Mouse (Mus musculus) stomach, postnatal 0 days (tissue): ENCODE data around the gene Ubxn1. TPM values are rescaled to one million over a fixed set of nuclear protein-coding genes. Genes with fewer than 3 reads are reported as not detected.
"Not testable (repeated sequence)": the region's sequence is repeated elsewhere in the genome, so short reads cannot be mapped to it uniquely, and the experiment has no call there.

ENCODE experiments used
- ATAC-seq: fragments of 200-750 bp; cut with Nextera tagmentation; 2 replicates; pipeline ENCODE4 v1.8.0; 2017; ENCODE audit not compliant: low FRiP score, low TSS enrichment
- DNase-seq: peaks from one replicate; pipeline ENCODE4 v3.0.0-alpha.2; 2016; ENCODE audit warnings: low spot score
- H3K27ac ChIP-seq: fragments of 300-500 bp; sonication (generic); replicated peaks from 2 replicates; pipeline ENCODE4 v1.5.1; 2014; ENCODE audit warnings: mild to moderate bottlenecking, control low read depth
- H3K27me3 ChIP-seq: fragments of 300-500 bp; sonication (generic); 2 replicates; pipeline ENCODE4 v1.6.1; 2014; ENCODE audit warnings: low read length; ENCODE audit not compliant: control insufficient read depth, insufficient read depth
- H3K36me3 ChIP-seq: fragments of 300-500 bp; sonication (generic); 2 replicates; pipeline ENCODE4 v1.6.1; 2014; ENCODE audit warnings: low read length, mixed read lengths; ENCODE audit not compliant: control insufficient read depth, insufficient read depth
- H3K4me1 ChIP-seq: fragments of 300-500 bp; sonication (generic); replicated peaks from 2 replicates; pipeline ENCODE4 v1.6.1; 2014; ENCODE audit warnings: antibody characterized with exemption; ENCODE audit not compliant: control insufficient read depth, insufficient read depth
- H3K4me2 ChIP-seq: fragments of 300-500 bp; sonication (generic); replicated peaks from 2 replicates; pipeline ENCODE4 v1.6.1; 2014; ENCODE audit warnings: low read depth, mild to moderate bottlenecking, control low read depth, moderate library complexity
- H3K4me3 ChIP-seq: fragments of 300-500 bp; sonication (generic); 2 replicates; pipeline ENCODE4 v1.5.1; 2014; ENCODE audit warnings: low read depth, low read length, control low read depth
- H3K9ac ChIP-seq: fragments of 300-500 bp; sonication (generic); 2 replicates; pipeline ENCODE4 v1.6.1; 2014; ENCODE audit warnings: mild to moderate bottlenecking, low read length, control low read depth, mixed read lengths
- H3K9me3 ChIP-seq: fragments of 300-500 bp; sonication (generic); 2 replicates; pipeline ENCODE4 v1.6.1; 2016; ENCODE audit warnings: low read length; ENCODE audit not compliant: control insufficient read depth
- CTCF ChIP-seq: IDR thresholded peaks from 2 replicates; pipeline ENCODE4 v1.5.1; 2016; ENCODE audit warnings: antibody characterized with exemption, low read depth, mild to moderate bottlenecking, moderate library complexity
- EP300 ChIP-seq: optimal IDR thresholded peaks from 2 replicates; pipeline ENCODE3; 2016; ENCODE audit warnings: antibody characterized with exemption
- WGBS: fragments of 180-500 bp; shearing (Covaris S2); extraction: QIAGEN DNeasy Blood & Tissue Kit; methylation state at CpG from one replicate; pipeline ENCODE4 v1.1.7; 2014; 5-methylcytosine and 5-hydroxymethylcytosine counted together
- polyA plus RNA-seq: library from polyadenylated mRNA; unstranded; fragments of >200 nt; fragmentation: Nextera tagmentation; extraction: Ambion mirVana; gene quantifications from 2 replicates; pipeline ENCODE4 v1.2.1, GENCODE M21; 2015

Ubxn1 gene
- polyA plus RNA-seq, 1 experiment from 2014 or later, result 195 TPM

- Histone ChIP-seq H3K4me2 (no peak overlapping the region), H3K4me3 (no peak overlapping the region), H3K4me1 (no peaks in the 10 kb centered on the region; the same call in 1 of the 2 replicates), H3K27me3 (no peaks in the 10 kb centered on the region), H3K9ac (no peak overlapping the region), H3K9me3 (no peaks in the 10 kb centered on the region), H3K36me3 (peaks cover 2% of the 10 kb centered on the region), H3K27ac (no peak overlapping the region)
- WGBS, result 47% methylated on average over 10 of the region's 10 CpGs
- no peak for TF ChIP-seq EP300
- TF ChIP-seq CTCF, result no peak
- ATAC-seq, result no peak; the same call in 1 of the 2 replicates
- DNase-seq, result no peak
Measured at GRCm38 (mm10) chr19:8852236-8852928, 18.9 kb upstream of the Ubxn1 start.

GRCm38 (mm10) chr19:8853117-8853516 lies 18.2 kb upstream of the Ubxn1 start:
- WGBS, result 83% methylated on average over 3 of the region's 3 CpGs
- ATAC-seq, result no peak

GRCm38 (mm10) chr19:8857689-8858088 lies 13.6 kb upstream of the Ubxn1 start:
- Histone ChIP-seq H3K4me3 (no peak overlapping the region), H3K9ac (no peak overlapping the region), H3K9me3 (no peaks in the 10 kb centered on the region), H3K36me3 (no peaks in the 10 kb centered on the region), H3K4me1 (no peaks in the 10 kb centered on the region), H3K27ac (no peak overlapping the region), H3K4me2 (no peak overlapping the region), H3K27me3 (no peaks in the 10 kb centered on the region)
- DNase-seq (peak; percentile 78), ATAC-seq (0 out of 2 replicates have a peak, but pooled peaks have one; percentile 65)
- TF ChIP-seq EP300 (no peak), CTCF (peak; percentile 84)
- WGBS, result 34% methylated on average over 4 of the region's 4 CpGs

More at GRCm38 (mm10) chr19:8853117-8853516, 18.2 kb upstream of the Ubxn1 start:
- H3K4me2 ChIP-seq, result no peak overlapping the region
- no peaks in the 10 kb centered on the region for H3K9me3 ChIP-seq
- DNase-seq, result no peak
- no peak overlapping the region for H3K9ac ChIP-seq
- no peaks in the 10 kb centered on the region; the same call in 1 of the 2 replicates for H3K4me1 ChIP-seq
- H3K27me3 ChIP-seq, result no peaks in the 10 kb centered on the region
- no peak overlapping the region for H3K4me3 ChIP-seq
- TF ChIP-seq CTCF (no peak), EP300 (no peak)
- no peak overlapping the region for H3K27ac ChIP-seq
- no peaks in the 10 kb centered on the region for H3K36me3 ChIP-seq

- Histone ChIP-seq H3K4me1 (no peaks in the 10 kb centered on the region), H3K4me2 (no peak overlapping the region), H3K4me3 (no peak overlapping the region), H3K36me3 (no peaks in the 10 kb centered on the region), H3K9ac (no peak overlapping the region), H3K27me3 (no peaks in the 10 kb centered on the region), H3K27ac (no peak overlapping the region), H3K9me3 (no peaks in the 10 kb centered on the region)
- no peak for ATAC-seq
- no peak for DNase-seq
- 13% methylated on average over 1 of the region's 1 CpGs for WGBS
- TF ChIP-seq CTCF (peak; percentile 70), EP300 (no peak)
Measured at GRCm38 (mm10) chr19:8859018-8859417, 12.3 kb upstream of the Ubxn1 start.

- TF ChIP-seq CTCF (peak; percentile 8; the same call in 1 of the 2 replicates), EP300 (no peak)
- H3K4me1 ChIP-seq, result no peaks in the 10 kb centered on the region
- no peaks in the 10 kb centered on the region for H3K36me3 ChIP-seq
- H3K27me3 ChIP-seq, result no peaks in the 10 kb centered on the region
- no peak overlapping the region for H3K27ac ChIP-seq
- no peak for ATAC-seq
- no peak overlapping the region for H3K4me3 ChIP-seq
- no peak overlapping the region for H3K4me2 ChIP-seq
- no peak overlapping the region for H3K9ac ChIP-seq
- no peaks in the 10 kb centered on the region for H3K9me3 ChIP-seq
- 78% methylated on average over 6 of the region's 6 CpGs for WGBS
- DNase-seq, result no peak
Measured at GRCm38 (mm10) chr19:8864265-8864664, 7.0 kb upstream of the Ubxn1 start.

GRCm38 (mm10) chr19:8870381-8870780 lies 915 bp upstream of the Ubxn1 start:
- 75% methylated on average over 1 of the region's 3 CpGs for WGBS
- H3K9me3 ChIP-seq, H3K4me3 ChIP-seq, H3K27me3 ChIP-seq, H3K9ac ChIP-seq, H3K27ac ChIP-seq, H3K4me1 ChIP-seq, DNase-seq, ATAC-seq: not testable (repeated sequence)
- Histone ChIP-seq H3K36me3 (peaks cover 18% of the 10 kb centered on the region), H3K4me2 (peak overlapping the region; percentile 93; the same call in 1 of the 2 replicates)
